Mouse (Mus musculus) lung, postnatal 0 days (tissue): ENCODE measurements around the gene Hao1. TPM values are rescaled to one million over a fixed set of nuclear protein-coding genes. Genes with fewer than 3 reads are reported as not detected.

Experiments used
- ATAC-seq: fragments of 200-750 bp; cut with Nextera tagmentation; 2 replicates; pipeline ENCODE4 v1.8.0; 2017; ENCODE audit warnings: moderate library complexity
- DNase-seq: peaks from one replicate; pipeline ENCODE4 v3.0.0-alpha.2; 2016; ENCODE audit warnings: low spot score
- H3K27ac ChIP-seq: fragments of 300-500 bp; sonication (generic); 2 replicates; pipeline ENCODE4 v1.5.1; 2014; ENCODE audit warnings: antibody characterized with exemption, mild to moderate bottlenecking, low read length, mixed read lengths
- H3K27me3 ChIP-seq: fragments of 300-500 bp; sonication (generic); replicated peaks from 2 replicates; pipeline ENCODE4 v1.6.1; 2014; ENCODE audit warnings: low read length, mixed read lengths; ENCODE audit not compliant: insufficient read depth
- H3K36me3 ChIP-seq: fragments of 300-500 bp; sonication (generic); 2 replicates; pipeline ENCODE4 v1.6.1; 2014; ENCODE audit warnings: low read length, mixed read lengths; ENCODE audit not compliant: insufficient read depth
- H3K4me1 ChIP-seq: fragments of 300-500 bp; sonication (generic); 2 replicates; pipeline ENCODE4 v1.6.1; 2014; ENCODE audit warnings: antibody characterized with exemption, low read depth, low read length, mixed read lengths; ENCODE audit not compliant: insufficient read depth
- H3K4me2 ChIP-seq: fragments of 300-500 bp; sonication (generic); replicated peaks from 2 replicates; pipeline ENCODE4 v1.6.1; 2014; ENCODE audit warnings: low read depth, mild to moderate bottlenecking, low read length, moderate library complexity, mixed read lengths
- H3K4me3 ChIP-seq: fragments of 300-500 bp; sonication (generic); 2 replicates; pipeline ENCODE4 v1.5.1; 2014; ENCODE audit warnings: low read depth, low read length
- H3K9ac ChIP-seq: fragments of 300-500 bp; sonication (generic); replicated peaks from 2 replicates; pipeline ENCODE4 v1.6.1; 2014; ENCODE audit warnings: low read depth, mild to moderate bottlenecking
- H3K9me3 ChIP-seq: fragments of 300-500 bp; sonication (generic); 2 replicates; pipeline ENCODE4 v1.6.1; 2016; ENCODE audit warnings: low read length, mixed read lengths
- CTCF ChIP-seq: IDR thresholded peaks from 2 replicates; pipeline ENCODE4 v1.5.1; 2016; ENCODE audit warnings: antibody characterized with exemption, mild to moderate bottlenecking
- EP300 ChIP-seq: IDR thresholded peaks from 2 replicates; pipeline ENCODE4 v1.6.1; 2016; ENCODE audit warnings: antibody characterized with exemption, mild to moderate bottlenecking, control low read depth
- WGBS: fragments of 180-500 bp; shearing (Covaris S2); extraction: QIAGEN DNeasy Blood & Tissue Kit; methylation state at CpG from one replicate; pipeline ENCODE4 v1.1.7; 2014; 5-methylcytosine and 5-hydroxymethylcytosine counted together
- polyA plus RNA-seq: library from polyadenylated mRNA; unstranded; fragments of >200 nt; fragmentation: Nextera tagmentation; extraction: Ambion mirVana; gene quantifications from 2 replicates; pipeline ENCODE4 v1.2.1, GENCODE M21; 2015

Gene Hao1
- polyA plus RNA-seq, 1 experiment from 2014 or later: 0.11 TPM

GRCm38 (mm10) chr2:134452748-134453147 lies 101.4 kb downstream of the Hao1 start:
- no peak overlapping the region for H3K4me3 ChIP-seq
- no peaks in the 10 kb centered on the region for H3K27me3 ChIP-seq
- no peak overlapping the region for H3K4me2 ChIP-seq
- H3K4me1 ChIP-seq: no peaks in the 10 kb centered on the region
- no peak overlapping the region for H3K27ac ChIP-seq
- no peak for TF ChIP-seq EP300
- TF ChIP-seq CTCF: no peak
- no peaks in the 10 kb centered on the region for H3K36me3 ChIP-seq
- ATAC-seq: no peak
- DNase-seq: no peak
- WGBS: 62% methylated on average over 1 of the region's 1 CpGs
- no peaks in the 10 kb centered on the region for H3K9me3 ChIP-seq
- H3K9ac ChIP-seq: no peak overlapping the region

- H3K4me3 ChIP-seq: no peak overlapping the region
- TF ChIP-seq CTCF (no peak), EP300 (no peak)
- H3K27ac ChIP-seq: no peak overlapping the region
- 61% methylated on average over 1 of the region's 1 CpGs for WGBS
- H3K9ac ChIP-seq: no peak overlapping the region
- H3K4me1 ChIP-seq: no peaks in the 10 kb centered on the region
- ATAC-seq: 0 out of 2 replicates have a peak, but pooled peaks have one; percentile 11
- H3K4me2 ChIP-seq: no peak overlapping the region
- no peak for DNase-seq
- H3K9me3 ChIP-seq: no peaks in the 10 kb centered on the region
- H3K36me3 ChIP-seq: no peaks in the 10 kb centered on the region
- H3K27me3 ChIP-seq: no peaks in the 10 kb centered on the region
Observed at GRCm38 (mm10) chr2:134450976-134451375, 103.2 kb downstream of the Hao1 start.

Other genes with a start within 250 kb of the Hao1 start
- gene Tmx4, start 89.8 kb upstream of the Hao1 start, polyA plus RNA-seq: 9.4 and 12.2 TPM in 2 replicates
- gene Plcb1, start 231.7 kb upstream of the Hao1 start, polyA plus RNA-seq: 8.7 and 12.3 TPM in 2 replicates